Mouse (Mus musculus) neural tube, embryonic 10.5 days (tissue): ENCODE measurements around the gene Grik5.
A peak's percentile ranks its signal among the peaks of the same experiment; 100 is the strongest.

Experiments
- DNase-seq: peaks from one replicate; pipeline ENCODE4 v3.0.0-alpha.2; 2017; ENCODE audit warnings: low spot score; ENCODE audit errors: extremely low spot score

Gene Grik5

DNA sequence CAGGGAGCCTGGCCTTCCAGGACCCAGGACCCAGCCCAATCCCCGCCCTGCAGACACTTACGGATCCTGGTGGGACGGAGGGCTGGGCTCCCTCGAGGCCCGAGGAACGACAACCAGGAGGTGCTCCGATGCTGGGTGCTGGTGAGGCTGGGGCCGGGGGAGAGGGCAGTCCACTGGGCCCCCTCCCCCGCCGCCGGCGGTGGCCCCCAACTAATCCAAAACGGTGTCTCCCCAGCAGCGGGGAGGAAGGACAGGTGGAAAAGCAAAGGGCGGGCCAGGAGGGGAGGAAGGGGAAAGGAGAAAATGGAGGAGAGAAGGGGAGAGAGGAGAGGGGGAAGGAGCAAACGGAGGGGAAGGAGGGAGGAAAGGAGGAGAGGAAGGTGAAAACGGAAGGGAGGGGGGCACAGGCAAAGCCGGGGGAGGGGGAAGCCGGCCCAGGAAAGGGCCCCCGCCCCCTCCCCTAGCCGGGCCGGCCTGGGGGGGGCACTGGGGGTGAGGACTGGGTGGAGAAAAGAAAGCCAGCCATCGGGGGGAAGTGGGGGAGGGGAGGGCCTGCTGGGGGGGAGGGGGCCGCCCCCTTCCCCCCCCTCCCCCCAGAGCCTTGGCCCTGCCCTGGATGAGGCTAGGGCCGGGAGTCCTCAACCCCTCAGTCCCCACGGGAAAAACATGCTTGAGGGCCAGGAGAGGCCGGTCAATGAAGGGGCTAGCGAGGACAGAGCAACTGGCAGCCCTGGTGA, at the start of gene Grik5, which contains the start of gene Zfp574:
Grik5 (minus strand) TSS at position 368 of the 737 bp plus-strand sequence.
Zfp574 (plus strand) TSS at position 589 of the 737 bp plus-strand sequence.
- peak; percentile 47 for DNase-seq

DNA sequence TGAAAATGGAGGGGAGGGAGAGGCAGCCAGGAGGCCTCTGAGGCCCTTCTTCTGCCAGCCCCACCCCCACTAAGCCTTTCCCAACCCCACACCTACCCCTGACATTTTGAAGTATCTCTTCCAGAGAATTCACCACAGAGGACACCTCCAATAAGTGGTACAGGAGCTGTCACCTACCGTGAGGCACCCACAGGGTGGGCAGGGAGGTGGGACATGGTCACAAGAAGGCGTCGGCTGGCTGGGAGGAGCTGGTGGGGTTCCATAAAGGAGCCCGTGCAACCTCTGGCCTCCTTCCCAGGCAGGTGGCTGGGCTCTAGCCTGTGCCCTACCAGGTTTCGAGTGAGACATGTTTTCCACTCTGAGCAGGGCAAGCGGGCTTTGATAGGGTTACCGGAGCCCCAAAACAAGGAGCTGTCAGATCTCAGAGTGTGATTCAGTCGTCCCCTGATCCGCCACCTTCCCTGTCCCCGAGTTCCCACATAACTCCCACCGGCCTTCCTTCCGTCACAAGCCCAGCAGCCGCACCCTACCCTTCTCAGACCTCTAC, 49.2 kb upstream of the Grik5 start:
- DNase-seq, result no peak

DNA sequence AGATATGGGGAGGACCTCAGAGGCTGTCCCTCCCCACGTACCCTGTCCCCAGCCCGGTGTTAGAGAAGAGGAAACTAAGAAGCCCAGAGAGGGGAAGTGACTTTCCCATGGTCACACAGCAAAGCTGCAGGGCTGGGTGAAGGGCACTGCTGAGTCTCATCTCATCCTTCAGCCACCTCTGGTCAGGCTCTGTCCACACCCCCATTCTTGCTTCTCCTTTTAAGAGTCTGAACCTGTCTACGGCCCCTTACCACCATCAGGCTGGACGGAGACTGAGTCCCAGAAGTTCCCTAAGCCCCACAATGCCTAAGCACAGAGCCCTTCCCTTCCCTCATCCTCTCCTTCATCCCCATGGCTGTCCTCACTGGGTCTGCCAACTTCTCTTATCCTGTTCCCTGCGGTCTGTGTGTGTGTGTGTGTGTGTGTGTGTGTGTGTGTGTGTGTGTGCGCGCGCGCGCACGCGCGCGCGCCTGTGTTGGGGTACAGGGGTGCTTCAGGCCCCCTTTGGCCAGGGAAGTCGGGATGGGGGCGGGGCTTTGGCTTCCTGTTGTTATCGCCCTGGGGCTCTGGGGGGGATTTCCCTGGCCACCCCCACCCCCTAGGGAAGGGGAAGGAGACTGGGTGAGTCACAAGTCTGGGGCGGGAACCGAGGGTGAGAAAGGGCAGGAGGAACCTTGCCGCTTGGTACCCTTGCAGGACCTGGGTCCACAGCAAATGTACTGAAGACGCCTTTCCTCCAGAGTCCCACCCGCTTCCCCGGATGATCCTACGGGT, 48.1 kb upstream of the Grik5 start:
- DNase-seq, result no peak

DNA sequence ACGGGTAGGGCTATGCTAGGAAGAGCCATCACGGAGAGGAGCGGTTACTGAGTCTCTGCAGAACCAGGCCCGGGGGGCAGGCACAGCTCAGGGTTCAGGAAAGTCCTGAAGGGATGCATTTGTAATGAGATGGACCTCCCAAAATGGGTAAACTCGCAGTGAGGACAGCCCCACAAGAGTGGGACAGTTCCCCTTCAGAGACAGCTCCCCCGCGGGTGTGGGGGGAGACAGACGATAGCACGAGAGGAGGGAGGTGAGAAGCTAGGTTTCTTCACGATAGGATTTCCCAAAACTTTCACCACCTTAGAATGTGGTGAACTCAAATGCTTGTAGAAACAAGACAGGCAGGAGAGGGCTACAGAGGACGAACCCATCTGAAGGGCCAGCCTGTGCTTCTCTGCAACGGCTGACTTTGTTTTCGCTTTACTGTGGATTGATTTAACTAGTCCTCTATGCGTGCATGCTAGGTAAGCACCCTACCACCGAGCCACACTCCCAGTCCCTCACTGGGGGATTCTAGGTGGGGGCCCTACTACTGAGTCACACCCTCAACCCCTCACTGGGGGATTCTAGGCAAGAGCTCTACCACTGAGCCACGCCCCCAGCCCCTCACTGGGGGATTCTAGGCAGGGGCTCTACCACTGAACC, 40.9 kb upstream of the Grik5 start:
- DNase-seq, result no peak

DNA sequence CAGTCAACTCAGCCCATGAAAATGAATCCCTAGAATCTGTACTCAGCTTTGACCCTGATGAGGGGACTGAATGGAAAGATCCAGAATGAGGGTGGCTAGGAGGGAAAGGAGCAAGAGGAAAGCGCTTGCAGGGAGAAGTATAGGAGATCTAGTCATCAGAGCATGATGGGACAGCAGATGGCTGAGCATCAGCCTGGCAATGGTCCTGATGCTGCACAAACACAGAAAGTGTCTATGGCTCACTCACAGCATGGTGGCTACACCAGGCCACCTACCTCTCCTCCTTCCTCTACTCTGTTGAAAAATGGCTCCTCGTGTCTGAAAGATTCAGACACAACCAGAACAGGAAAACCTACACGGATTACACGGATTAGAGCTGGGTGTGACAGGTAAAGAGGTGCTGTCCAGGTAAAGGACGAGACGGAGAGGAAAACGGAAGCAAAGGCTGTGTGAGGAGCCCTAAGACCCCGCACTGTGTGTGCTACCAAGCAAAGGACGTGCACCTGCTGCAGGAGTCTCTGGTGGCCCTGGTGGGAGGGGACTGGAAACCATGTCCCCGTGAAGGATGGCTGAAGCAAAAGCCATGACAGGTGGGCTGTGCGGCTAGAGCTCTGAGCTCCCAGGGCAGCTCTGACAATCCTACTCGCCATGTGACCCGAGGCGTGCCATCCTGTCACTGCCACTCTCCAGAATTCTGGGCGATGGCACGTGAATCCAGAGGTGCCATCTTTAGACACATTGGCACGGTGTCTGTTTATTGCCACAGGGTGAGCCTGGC, 40.2 kb upstream of the Grik5 start:
- DNase-seq, result no peak

DNA sequence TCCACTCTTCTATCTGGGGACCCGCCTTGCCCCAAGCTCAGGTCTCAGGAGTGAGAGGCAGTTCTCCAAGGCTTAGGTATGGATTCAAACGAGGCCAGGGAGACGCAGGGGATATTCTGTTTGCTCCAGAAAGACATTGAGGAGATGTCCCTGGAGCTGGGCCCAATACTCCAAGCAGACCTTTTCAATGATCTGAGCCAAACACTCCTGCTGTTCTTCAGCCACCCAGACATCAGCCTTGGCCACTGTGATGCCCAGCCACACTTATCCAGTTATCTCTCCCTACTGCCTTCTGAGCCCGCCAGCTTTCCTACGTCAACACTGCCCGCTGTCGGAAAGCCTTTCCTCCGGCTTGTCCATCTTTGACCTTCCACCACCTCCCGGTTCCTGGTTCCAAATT, 38.2 kb upstream of the Grik5 start:
- no peak for DNase-seq

DNA sequence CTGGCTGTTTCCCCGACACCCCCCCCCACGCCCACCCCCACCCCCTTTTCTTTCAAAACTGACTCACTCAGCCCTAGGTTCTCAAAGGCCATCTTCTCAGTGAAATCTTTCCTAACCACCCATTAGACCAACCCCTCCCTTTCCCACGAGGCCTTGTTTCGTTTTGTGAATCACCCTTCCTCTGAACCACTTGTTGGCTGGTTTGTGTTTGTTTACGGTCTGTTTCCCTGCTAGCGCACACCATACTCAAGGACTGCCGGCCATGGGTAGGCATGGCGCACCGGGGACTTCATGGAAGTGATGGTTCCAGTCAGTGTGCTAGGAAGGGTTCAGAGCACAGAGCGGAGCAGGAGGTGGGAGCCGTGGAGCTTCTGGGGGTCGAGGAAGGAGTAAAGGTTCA, 37.2 kb upstream of the Grik5 start:
- no peak for DNase-seq

DNA sequence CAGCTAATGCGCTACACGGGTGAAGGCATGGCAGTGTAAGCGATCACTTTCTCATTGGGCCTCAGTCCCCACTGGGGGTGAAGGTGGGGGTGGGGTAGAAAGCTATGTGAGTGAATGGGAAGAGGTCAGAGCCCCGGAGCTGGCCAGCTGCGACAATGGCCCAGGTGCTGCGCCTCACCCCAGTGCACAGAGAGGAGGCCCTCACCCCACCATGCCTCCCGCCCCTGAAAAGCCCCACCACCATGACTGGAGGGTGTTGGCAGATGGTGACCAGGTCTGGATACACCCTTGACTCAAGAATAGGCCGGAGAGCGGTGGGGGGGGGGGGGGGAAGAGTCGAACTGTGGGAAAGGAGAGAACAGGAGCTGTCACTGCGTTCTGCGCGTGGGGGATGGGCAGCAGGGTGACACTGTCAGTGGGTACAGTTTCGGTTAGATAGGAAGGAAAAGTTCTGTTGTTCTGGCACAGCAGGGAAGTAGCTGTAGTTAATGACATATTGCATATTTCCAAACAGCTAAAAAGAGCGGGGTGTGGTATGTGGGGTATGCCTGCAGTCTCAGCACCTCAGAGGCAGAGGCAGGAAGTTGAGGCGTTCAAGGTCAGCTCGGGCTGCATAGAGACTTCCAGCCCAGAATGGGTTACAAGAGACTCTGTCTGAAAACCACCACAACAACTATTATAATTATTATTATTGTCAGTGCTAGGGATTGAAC, 34.8 kb upstream of the Grik5 start:
- no peak for DNase-seq

DNA sequence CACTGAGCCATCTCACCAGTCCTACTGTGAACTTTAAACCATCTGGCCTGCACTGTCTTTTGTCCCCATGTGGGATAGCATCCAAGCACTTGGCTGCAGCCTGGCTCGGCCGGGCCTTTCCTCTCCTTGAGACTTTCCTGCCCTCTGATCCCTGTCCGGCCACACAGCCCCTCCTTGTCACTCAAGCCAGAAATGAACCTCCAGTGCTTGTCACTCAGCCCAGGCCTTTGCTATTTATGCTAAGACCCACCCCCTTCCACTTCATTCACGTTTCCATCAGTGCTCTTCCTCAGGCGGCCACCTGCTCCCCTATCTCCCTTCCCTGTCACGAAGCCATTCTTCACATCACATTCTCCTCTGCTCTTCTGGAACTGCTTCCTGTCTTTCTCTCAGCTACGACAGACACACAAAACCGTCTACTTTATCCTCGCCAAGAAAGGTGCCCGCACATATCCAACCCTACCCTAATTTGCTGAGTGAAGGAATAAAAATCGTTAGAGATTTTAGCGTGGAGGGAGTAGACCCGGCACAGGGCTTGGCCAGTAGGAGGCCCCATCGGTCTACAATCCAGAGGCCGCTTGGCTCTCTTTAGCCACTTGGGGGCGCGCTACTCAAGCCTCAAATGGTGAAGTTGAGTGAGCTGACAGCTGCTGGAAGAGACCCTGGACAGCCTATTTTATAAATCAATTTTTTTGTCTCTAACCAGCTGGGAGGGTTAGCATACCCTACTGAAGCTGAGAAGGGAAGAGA, 33.4 kb upstream of the Grik5 start:
- peak; percentile 86 for DNase-seq

DNA sequence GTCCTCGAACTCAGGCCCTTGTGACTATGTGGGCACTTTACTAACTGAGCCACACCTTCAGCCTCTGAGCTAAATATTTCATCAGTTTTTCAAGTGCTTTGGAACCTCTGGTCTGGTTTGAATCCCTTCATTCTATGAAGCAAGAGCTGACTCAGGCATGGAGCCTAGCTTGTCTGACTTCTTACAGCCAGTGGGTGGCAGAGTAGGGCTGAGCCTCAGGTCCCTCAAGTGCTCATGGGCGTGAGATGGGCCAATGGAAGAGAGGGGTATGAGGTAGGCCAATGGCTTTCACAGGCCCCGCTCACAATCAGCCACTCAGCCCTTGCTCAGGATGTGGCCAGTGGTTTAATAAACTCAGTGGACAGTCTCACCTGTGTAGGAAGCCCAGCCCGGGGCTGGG, 27.4 kb upstream of the Grik5 start:
- DNase-seq, result no peak

DNA sequence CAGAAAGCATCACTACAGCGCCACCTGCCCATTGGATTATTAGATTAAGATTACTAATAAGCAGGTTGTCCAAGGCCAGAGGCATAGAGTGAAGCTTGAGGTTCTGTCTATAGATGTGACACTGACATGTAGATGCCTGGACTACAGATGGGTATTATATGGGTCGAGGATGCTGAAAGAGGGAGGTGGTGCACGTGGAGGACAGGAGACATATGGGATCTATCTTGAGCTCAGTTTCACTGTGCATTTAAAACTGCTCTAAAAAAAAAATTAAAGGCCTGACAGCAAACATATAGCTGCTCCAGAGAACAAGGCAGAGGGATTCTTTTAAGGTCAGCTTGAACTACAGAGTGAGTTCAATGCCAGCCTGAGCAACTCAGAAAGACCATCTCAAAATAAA, 26.0 kb upstream of the Grik5 start:
- no peak for DNase-seq

DNA sequence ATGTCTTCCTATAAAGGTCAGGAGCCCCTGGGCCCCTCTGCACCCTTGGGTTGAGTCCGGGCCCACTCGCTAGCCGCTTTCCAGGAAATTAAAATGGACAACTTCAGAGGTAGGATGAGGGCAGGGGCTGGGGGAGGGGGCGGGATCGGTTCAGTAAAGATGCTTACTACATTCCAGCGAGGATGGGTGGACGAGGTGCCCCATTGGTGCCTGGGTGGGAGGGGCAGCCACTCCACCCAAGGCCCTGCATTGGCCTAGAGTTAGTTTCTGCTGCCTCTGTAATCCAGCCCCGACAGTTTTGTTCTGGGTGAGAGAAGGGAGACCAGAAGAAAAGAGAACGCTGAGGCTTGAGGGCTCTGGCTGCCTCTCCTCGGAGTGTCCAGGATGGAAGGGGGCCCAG, 17.7 kb upstream of the Grik5 start:
- DNase-seq, result no peak

DNA sequence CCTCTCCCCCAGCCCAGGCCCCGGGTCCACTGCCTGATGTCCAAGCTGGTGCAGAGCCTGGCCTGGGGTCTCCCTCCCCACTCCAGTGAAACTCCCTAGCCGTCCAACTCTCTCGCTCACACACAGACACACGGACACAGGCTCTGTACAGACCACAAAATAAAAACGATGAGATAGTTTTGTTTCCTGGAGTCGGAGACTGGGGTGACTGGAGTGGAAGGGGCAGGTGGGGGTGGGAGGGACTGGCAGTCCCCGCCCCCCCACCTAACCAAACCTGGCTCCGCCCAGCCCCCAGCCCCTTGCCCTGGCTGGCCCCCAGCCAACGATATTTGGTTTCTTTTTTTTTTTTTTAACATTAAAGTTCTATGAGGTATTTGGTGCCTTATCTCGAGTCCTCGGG, 16.8 kb upstream of the Grik5 start:
- no peak for DNase-seq

DNA sequence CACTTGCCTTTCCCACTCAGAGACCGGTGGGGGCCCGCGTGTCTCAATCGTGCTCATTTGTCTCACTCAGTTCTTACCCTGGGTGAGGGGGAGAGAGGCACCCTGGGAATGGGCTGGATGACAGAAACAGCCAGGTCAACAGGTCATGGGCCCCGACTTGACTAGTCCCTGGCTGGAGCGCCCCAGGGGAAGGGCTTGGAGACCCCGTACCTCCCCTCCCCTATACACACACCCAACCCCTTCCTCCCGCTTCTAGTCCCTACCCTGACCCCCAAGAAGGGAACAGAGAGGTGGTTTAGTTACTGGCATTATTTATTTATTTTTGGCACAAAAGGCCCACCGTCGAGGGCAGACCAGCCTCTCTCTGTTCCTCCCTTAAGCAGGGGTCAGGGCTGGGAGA, 16.4 kb upstream of the Grik5 start:
- DNase-seq, result peak; percentile 66

DNA sequence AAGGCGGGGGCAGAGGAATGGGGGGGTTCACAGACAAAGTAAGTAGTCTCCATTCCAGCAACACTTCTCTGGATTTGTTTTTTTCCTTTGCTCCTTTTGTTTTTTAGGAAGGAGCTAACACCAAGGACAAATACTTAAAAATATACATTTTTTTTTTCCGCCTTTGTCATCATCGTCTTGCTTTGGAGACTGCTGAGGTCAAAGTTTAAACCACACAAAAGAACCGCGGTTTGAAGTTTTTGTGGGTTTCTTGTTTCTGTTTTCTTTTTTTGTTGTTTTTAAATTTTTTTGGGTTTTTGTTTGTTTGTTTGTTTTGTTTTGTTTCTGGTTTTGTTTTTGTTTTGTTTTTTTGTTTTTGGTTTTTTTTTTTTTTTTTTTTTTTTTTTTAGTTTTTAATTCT, 15.8 kb upstream of the Grik5 start:
- no peak for DNase-seq

DNA sequence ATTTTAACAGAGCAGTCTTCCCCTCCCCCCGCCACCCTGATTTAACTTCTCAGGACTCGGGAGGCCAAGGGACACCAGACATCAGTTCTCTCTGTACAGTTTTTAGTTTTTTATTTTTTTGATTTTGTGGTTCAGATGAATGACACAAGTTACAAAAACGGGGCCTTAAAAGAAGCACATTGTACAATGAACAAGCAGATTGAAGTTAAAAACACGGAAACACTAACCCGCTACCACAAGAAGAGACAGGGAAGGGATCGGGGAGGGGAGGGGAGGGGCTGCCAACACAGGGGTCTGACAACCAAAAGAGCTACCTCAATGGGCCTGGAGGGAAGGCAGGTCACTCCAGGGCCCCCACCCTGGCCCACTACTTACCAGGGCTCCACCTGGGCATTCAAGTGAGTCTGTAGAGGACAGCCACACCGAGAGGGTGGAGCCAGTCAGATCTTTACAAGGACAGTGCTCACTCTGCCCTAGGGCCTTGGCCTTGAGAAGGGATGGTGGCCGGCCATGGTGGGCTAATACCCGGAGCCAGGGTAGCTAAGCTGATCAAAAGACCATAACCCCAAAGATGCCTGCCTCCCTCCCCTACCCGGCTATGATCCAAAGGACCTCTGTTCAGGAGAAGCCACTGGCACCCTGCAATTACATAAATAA, 15.2 kb upstream of the Grik5 start:
- DNase-seq, result no peak

DNA sequence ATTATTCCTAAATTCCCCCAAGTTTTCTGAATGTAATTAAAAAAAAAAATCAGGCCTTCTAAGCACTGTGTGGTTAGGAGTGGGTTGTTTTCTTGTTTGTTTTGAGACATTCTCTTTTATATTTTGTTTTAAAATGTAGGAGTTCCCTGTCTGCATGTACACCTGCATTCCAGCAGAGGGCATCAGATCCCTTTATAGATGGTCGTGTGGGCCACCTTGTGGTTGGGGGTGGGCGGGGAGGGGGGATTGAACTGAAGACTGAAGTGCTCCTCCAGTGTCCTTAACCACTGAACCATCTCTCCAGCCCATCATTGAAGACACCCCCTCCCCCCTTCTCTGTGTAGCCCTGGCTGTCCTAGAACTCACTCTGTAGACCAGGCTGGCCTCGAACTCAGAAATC, 14.5 kb upstream of the Grik5 start:
- DNase-seq, result no peak

DNA sequence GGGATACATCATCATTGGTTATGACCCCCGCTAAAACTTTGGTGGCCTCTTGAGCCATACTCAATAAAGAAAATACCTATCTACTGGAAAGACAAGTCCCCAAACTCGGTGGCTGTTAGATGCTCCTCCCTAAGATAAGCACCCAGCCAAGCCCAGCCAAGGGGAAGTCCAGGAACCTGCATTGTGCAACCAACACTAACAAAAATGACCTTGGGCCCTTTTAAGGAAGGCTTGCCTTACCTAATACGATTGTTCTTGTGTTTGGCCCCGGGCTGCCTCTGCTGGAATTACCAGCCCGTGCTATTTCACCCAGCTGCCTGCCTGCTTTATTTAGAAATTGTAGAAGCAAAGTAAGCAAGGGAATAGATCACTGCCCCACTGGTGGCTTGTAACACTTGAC, 12.5 kb upstream of the Grik5 start:
- no peak for DNase-seq

DNA sequence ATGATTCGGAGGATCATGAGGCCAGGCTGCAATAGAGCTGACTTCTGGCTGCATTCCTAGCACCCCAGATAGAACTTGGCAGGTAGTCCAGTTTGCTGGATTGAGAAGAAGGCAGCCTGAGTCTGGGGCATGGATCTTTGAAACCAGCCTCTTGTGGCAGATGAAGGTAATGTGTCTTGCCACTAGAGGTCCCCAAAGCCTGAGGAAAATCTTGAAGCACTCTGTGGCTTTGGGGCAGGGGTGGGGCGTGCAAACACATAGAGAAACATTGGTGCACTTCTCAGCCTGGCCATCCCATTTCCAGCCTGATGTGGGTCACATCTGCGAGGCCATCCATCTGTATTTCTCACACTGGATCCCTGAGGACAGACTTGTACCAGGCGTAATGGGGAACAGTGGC, 10.4 kb upstream of the Grik5 start:
- no peak for DNase-seq
